Mouse (Mus musculus) layer of hippocampus, adult 2 months (tissue): ENCODE measurements around the gene Adck1. TPM values are rescaled to one million over a fixed set of nuclear protein-coding genes. Genes with fewer than 3 reads are reported as not detected.
"Not testable (repeated sequence)": the region's sequence is repeated elsewhere in the genome, so short reads cannot be mapped to it uniquely, and the experiment has no call there.

Experiments used
- DNase-seq, 2 experiments: peaks; one replicate each; pipeline ENCODE4 v3.0.0; 2022; ENCODE audit warnings: low spot score in 2 of 2
- H3K27ac ChIP-seq: fragments of 200-600 bp; 2 replicates; pipeline ENCODE4 v1.8.1; 2022
- H3K4me3 ChIP-seq: fragments of 200-600 bp; 2 replicates; pipeline ENCODE4 v1.8.1; 2022; ENCODE audit warnings: mild to moderate bottlenecking
- CTCF ChIP-seq: fragments of 200-600 bp; conservative IDR thresholded peaks from 2 replicates; pipeline ENCODE4 v1.8.1; 2022; ENCODE audit warnings: antibody characterized with exemption, mild to moderate bottlenecking, moderate library complexity
- total RNA-seq, 2 experiments: library from RNA; stranded (reverse); gene quantifications; 2 replicates each; pipeline ENCODE4 v1.2.3; 2021

The Adck1 gene
- total RNA-seq, 2 experiments from 2014 or later, result 32.3 to 32.4 TPM

- H3K4me3 ChIP-seq, result no peak overlapping the region
- H3K27ac ChIP-seq, result no peak overlapping the region
- DNase-seq, result no peak
- TF ChIP-seq CTCF, result no peak
Observed at GRCm38 (mm10) chr12:88466801-88467200, 106.4 kb downstream of the Adck1 start.

DNA sequence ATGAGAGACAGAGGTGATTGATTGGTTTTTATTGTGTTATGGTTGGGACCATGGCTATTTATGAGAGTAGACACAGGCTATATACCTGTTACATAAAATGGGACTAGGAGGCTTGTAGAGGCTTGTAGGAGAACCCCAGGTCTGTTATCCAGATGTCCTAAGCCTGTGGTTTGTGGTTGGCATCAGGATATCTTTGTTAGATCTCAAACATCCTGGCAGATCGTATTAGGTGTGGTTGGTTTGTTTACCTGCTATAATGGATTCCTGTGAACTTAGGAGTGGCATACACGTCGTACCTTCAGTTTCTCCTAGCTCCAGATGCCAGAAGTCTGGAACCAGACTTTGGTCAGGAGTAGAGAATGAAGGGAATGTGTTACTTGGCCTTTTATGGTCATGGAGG lies 106.9 kb downstream of the Adck1 start:
- no peak overlapping the region for H3K27ac ChIP-seq
- no peak overlapping the region for H3K4me3 ChIP-seq
- DNase-seq, result no peak
- no peak for TF ChIP-seq CTCF

DNA sequence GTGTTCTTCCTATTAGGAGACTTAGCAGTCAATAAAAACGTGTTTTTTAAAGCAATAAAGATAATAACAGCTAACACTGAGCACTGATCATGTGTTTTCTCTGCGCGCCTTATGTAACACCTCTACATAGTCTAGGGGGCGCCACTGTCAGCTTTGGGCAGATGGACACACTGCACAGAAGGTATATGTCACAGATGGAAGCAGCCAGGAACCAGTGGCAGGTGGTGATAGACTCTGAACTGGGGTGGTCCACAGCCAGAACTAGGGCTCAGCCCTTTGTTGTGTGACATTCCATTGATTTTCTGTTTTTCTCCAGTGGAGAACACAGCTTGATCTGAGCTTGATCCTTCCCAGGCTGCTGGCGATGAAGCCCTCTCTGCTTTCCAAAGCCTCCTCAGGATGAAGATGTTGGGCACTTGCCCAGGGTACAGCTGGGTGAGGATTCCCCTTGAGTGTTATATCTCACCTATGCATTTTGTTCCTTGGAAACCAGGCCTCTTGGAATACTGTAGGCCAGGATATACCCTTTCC lies 107.6 kb downstream of the Adck1 start:
- H3K4me3 ChIP-seq, result no peak overlapping the region

GRCm38 (mm10) chr12:88468691-88469090 lies 108.3 kb downstream of the Adck1 start:
- no peak overlapping the region for H3K27ac ChIP-seq
- no peak for TF ChIP-seq CTCF
- DNase-seq, result no peak
- H3K4me3 ChIP-seq, result no peak overlapping the region

More for the DNA sequence above, 107.6 kb downstream of the Adck1 start:
- H3K27ac ChIP-seq, result no peak overlapping the region
- DNase-seq, result no peak
- TF ChIP-seq CTCF, result no peak

DNA sequence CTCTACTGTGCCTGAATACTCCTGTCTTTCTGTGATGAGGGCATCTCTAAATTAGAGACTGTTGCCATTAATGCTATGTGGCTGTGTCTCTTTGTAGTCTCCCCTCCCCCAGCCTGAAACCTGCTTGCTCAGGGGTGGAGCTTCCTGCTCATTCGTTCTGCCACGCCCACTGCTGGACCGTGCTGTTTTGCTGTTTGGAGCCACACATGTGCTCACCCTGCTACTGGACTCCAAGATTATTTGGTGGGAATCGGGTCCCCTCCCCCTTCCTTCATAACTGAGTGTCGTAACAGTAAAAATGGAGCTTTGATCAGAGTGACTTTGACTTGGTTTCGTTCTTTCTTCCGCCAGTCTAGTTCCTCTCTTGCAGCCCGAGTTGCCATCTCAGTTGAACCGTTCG lies 111.5 kb downstream of the Adck1 start:
- DNase-seq, H3K27ac ChIP-seq: not testable (repeated sequence)

GRCm38 (mm10) chr12:88472832-88473231 lies 112.5 kb downstream of the Adck1 start:
- H3K4me3 ChIP-seq, result no peak overlapping the region
- DNase-seq, result no peak
- H3K27ac ChIP-seq, result no peak overlapping the region
- no peak for TF ChIP-seq CTCF

More for the DNA sequence above, 111.5 kb downstream of the Adck1 start:
- not testable (repeated sequence) for H3K4me3 ChIP-seq

DNA sequence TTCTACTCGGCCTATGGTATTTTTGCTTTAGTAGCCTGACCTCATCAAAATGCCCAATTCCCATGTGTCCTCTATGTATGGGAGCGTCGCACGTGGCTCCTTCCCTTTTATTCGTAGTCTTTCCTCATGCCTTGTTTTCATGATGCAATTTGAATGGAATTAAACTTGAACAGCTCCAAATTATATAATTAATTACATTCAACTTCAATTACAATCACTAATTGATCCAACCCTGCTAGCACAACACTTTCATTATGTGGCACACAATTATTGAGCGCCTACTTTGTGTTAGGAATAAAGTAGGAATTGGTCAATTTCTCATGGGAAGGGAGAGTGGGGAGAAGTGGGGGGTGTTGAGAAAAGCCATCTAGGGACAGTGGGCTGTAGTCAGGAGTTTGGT lies 113.4 kb downstream of the Adck1 start:
- H3K27ac ChIP-seq, result no peak overlapping the region
- no peak for DNase-seq
- H3K4me3 ChIP-seq, result no peak overlapping the region
- TF ChIP-seq CTCF, result no peak

DNA sequence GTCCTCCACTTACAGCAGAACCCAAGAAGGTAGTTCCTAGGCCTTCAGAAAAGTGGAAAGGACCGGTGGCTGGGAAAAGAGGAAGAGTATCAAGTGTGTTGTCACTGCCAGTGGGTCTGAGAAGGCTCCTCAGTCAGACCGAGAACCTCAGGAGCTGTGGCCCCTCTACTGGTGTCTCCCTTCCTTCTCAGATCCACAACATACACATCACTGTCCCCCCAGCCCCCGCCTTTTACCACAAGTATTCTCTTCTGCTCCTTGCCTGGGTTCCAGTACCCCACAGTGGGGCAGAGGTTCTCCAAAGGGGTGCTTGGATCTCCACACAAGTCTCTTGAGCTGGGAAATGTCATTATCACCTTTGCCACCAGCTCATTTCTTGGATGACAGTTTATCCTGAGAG lies 115.5 kb downstream of the Adck1 start:
- no peak for TF ChIP-seq CTCF
- no peak for DNase-seq
- Histone ChIP-seq H3K27ac (no peak overlapping the region), H3K4me3 (no peak overlapping the region)

GRCm38 (mm10) chr12:88476702-88477101 lies 116.3 kb downstream of the Adck1 start:
- peak; percentile 13; the same call in 1 of the 2 replicates for TF ChIP-seq CTCF
- DNase-seq, result no peak

GRCm38 (mm10) chr12:88481657-88482056 lies 121.3 kb downstream of the Adck1 start:
- Histone ChIP-seq H3K27ac (no peak overlapping the region), H3K4me3 (no peak overlapping the region)
- no peak for DNase-seq
- TF ChIP-seq CTCF, result no peak

More at GRCm38 (mm10) chr12:88476702-88477101, 116.3 kb downstream of the Adck1 start:
- Histone ChIP-seq H3K4me3 (no peak overlapping the region), H3K27ac (no peak overlapping the region)

DNA sequence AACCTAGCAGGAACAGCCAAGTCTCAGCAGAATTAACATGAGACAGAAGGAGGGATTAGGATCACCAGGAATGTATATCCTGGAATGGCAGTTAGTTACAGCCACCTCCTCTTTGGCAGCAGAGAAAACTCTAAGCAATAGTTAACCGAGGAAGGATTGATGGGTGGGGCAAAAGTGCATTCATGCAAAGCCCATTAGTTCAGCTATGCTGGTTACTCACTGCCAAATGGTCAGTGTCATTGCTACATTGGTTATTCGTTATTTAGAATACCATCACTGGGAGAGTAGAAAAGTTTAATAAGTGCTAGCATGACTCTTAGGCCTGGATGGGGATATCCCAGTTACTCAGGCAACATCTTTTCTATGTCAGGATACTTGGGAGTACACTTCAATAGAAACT lies 130.5 kb downstream of the Adck1 start:
- H3K4me3 ChIP-seq, result no peak overlapping the region
- H3K27ac ChIP-seq, result no peak overlapping the region
- DNase-seq, result no peak
- TF ChIP-seq CTCF, result no peak

Other genes with a start within 250 kb of the Adck1 start
- gene Gm10436, start 178.4 kb upstream of the Adck1 start, total RNA-seq, result not detected
- gene Gm8332, start 110.5 kb upstream of the Adck1 start, total RNA-seq, result not detected
- gene Gm5662, start 86.1 kb upstream of the Adck1 start, total RNA-seq, result not detected
- not detected for gene Gm5039, start 36.5 kb upstream of the Adck1 start, total RNA-seq